Mouse (Mus musculus) left cerebral cortex, adult 18-20 months (tissue): ENCODE results near the gene Lamc2. TPM values are rescaled to one million over a fixed set of nuclear protein-coding genes. Genes with fewer than 3 reads are reported as not detected.
"Not testable (repeated sequence)": the region's sequence is repeated elsewhere in the genome, so short reads cannot be mapped to it uniquely, and the experiment has no call there.

Experiments used
- DNase-seq, 2 experiments: peaks; one replicate each; pipeline ENCODE4 v3.0.0; 2021 to 2022; ENCODE audit warnings: low spot score in 2 of 2, mixed read lengths in 1 of 2
- total RNA-seq, 2 experiments: library from RNA; stranded (reverse); gene quantifications; 2 replicates each; pipeline ENCODE4 v1.2.3; 2021

Gene Lamc2
- total RNA-seq, 2 experiments from 2014 or later, result 11.2 TPM

GRCm38 (mm10) chr1:153097017-153097675 is 89.1 kb downstream of the Lamc2 start:
- DNase-seq, result no peak

- DNase-seq, result no peak
These were observed 90.2 kb downstream of the Lamc2 start for GRCm38 (mm10) chr1:153095826-153096727.

DNA sequence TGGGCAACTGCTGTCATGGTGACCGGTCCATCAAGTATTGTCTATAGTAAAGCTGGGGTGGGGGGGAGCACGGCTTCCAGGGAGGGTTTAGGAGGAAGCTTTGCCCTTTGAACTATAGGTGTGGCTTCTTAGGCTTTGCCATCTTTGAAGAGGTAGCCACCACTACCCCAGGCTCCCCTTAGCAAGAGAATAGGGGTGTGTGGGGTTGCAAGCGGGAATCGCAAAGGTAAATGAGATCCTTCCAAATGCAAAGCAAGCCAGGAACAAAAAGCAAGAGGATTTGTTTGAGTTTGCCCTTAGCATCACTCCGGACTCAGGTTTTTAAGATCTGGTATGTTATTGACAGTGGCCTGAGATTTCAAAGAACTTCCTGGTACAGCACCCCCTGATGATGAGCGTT is 90.9 kb downstream of the Lamc2 start:
- no peak for DNase-seq

DNA sequence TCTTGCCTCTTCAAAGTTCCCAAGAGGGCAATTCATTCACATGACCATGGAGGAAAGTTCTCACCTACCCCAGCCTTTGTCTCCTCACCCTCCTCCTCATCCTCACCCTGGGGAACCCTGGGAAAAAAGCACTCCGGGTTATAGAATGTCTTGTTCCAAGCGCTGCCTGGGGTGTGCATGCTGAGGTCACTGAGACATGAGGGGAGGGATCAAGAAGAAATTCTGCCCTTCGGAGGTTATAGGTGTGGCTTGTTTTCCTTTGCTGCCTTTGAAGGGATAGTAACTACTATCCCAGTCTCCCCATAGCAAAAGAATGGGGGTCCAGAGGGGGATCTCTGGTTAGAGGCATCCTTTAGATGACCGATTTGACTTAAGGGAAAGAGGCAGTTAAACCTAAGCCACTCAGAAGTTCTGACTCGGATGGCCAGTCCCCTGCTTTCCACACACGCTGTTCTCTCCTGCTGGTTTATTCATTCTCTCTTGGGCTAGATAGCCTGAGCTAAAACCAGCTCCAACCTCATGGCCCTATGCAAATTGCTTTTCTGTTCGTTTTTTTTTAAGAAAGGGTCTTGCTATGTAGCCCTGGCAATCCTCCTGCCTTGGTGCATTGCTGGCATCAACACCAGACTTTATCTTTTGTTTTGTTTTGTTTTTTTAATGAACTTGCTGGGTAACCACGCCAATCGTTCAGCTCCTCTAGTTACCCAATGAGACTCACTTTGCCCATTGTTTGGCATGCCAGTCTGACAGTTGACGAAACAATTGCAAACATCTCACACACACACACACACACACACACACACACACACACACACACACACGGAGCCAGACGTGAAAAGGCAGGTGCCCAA is 91.8 kb downstream of the Lamc2 start:
- no peak for DNase-seq

DNA sequence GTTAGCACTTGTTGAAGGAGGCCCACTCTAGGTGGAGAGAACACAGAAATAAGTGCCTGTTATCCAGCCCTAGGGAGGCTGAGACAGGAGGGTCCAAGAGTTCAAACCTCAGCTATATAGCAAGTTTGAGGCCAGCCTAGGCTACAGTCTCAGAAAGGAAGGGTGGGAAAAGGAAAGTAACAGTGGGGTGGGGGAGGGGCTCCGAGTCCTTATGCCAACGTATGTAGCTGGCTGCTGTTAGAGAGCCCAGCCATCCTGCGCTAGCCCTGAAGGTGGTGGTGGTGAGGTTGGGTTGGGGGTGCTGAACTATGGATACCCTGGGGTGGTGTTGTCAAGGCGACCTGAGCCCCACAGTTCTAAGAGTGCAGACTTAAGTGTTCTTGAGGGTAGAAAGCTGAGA is 92.7 kb downstream of the Lamc2 start:
- no peak for DNase-seq

DNA sequence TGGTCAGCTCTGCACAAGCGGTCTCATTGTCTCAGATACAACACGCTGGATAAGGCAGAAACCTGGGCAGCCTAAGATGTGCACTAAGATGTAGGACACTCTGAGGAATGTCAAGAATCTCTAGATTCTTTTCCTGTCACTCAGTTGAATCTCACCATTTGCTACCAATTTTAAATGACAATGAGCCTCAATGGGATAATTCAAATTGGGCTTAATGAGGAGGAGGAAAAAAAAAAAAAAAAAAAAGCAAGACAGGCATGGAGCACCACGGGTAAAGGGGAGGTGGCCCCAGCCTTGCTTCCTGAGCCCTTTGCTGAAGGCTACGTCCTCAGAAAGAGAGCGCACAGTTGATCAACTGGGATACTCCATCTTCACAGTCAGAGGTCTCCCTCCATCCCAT is 93.1 kb downstream of the Lamc2 start:
- no peak for DNase-seq

DNA sequence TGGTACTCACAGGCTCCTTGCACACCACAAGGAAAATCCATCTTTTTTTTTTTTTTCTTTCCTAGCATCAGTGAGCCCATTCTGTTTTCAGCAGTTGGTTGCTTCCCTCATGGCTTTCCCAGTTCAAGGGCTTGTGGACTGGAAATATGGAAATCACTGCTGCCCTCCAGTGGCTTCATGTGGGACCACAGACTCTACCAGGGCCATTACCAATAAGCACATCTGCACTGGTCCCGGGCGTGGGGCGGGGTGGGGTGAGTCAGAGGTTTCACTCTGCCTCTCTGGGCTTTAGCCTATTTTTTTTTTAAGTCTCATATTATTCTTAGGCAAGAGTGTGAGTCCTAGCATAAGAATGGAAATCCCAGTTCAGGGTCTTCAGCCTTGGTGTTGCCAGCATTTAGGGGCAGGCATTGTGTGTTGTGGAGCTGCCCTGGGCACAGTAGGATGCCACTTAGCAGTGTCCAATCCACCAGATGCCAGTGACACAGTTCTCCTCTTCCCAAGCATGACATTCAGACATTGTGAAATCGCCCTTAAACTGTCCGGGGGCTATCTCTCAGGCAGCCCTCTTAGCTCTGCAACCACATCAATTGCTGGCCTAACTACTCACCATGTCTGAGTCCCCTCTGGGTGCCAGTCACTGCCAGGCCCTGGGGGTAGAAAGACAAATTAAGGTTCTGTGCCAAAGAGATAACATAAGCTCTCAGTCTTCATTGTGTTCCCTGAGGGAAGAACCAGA is 93.8 kb downstream of the Lamc2 start:
- DNase-seq, result peak; percentile 60 to 62

GRCm38 (mm10) chr1:153091438-153092236 is 94.6 kb downstream of the Lamc2 start:
- DNase-seq, result no peak

DNA sequence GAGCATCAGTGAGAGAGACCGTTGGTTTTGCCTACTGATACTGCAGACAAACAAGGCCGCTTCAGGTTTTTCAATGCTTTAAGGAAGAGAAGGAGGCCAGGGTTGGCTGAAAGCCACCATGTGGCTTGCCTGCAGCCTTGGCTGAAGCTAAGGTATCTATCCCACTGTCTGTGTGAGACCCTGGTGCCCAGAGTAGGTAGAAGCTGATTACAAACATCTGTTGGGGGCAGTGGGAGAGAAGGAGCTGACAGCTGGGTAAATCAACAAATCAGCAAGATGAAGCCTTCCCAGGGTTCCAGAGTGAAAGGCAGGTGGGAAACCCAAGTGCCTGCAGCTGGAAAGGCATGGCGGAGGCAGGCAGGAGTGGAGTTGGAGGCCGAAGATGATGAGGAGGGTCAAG is 95.4 kb downstream of the Lamc2 start:
- no peak for DNase-seq

- DNase-seq, result no peak
These were observed 96.2 kb downstream of the Lamc2 start for GRCm38 (mm10) chr1:153090081-153090480.

- DNase-seq, result no peak
These were observed 98.5 kb downstream of the Lamc2 start for GRCm38 (mm10) chr1:153087771-153088170.

- DNase-seq, result no peak
These were observed 101.0 kb downstream of the Lamc2 start for GRCm38 (mm10) chr1:153085198-153085597.

DNA sequence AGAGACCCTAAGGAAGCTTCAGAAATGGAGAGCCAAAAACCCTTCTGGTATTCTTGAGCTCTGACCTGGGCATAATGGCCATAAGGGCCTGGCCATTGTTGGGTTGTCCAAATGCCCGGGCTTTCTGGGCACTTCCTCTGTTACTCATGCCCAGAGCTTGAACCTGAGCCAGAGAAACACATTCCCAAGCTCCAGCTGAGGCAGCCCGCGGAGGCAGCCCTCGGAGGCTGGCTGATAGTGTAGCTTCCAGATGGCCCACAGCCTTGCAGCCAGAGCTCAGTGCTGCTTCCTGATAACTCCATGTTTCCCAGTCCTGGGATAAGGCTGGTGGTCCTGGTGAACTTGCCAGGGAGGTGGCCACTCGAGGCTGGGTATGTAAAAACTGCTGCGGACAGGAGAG is 102.1 kb downstream of the Lamc2 start:
- DNase-seq, result peak; percentile 36 to 41

DNA sequence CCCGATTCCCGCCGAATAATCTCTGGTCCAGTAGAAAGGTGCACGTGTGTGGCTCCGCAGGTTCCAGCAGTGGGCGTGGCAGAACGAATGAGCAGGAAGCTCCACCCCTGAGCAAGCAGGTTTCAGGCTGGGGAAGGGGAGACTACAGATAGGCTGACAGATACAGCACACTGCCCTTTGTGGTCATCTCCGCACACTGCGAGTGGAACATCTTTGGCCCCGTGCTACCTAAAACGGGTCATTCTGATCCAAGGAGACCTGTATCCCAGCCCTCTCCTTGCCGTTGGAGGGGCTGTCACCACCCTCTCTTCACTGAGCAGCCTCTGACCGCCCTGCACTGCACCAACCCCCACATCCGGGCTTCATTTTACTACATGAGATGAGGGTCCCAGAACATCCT is 103.0 kb downstream of the Lamc2 start:
- DNase-seq, result not testable (repeated sequence)

DNA sequence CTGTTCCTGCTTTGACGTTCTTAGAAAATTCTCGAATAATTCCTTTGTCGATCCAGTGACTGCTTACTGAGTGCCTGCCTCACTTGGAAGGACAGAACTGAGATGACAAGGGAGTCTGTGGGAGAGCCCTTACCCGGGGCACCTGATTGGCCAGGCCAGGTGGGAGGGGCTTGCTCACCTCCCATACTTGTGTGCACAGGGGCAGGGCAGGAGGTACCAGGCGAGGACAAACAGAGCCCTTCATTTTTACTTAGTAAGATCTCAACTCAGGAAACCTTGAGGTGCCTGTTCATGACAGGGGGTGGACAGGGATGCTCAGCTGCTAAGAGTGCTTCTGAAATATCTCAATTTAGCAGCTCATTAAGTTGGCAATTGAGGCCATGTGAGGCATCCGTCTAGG is 110.3 kb downstream of the Lamc2 start:
- no peak for DNase-seq

- no peak for DNase-seq
These were observed 111.0 kb downstream of the Lamc2 start for GRCm38 (mm10) chr1:153075087-153075736.

DNA sequence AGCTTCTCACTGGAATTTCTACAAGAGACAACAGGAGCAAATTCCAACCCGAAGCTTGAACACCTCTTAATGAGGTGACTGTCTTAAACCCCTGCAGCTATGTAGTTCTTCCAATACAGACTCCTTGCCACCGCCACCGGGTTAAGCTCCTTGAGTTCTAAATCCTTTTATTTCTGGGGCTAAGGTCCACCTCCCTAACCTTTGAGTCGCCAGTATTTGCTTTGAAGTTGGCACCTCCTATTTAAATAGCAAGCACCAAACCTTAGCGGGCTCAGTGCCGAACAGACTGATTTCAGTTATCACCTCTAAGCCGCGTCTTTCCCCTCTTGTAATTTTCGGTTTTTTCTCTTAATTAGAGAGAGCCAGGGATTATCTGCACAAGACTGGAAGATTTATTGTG is 112.8 kb downstream of the Lamc2 start:
- DNase-seq, result no peak
